Mouse (Mus musculus) heart, adult 8-10 months (tissue): ENCODE results near the gene Tpo. TPM values are rescaled to one million over a fixed set of nuclear protein-coding genes. Genes with fewer than 3 reads are reported as not detected.

Source experiments
- DNase-seq: peaks from one replicate; pipeline ENCODE4 v3.0.0; 2022; ENCODE audit warnings: low spot score
- total RNA-seq, 4 experiments: library from RNA; stranded (reverse); gene quantifications; 2 replicates each; pipeline ENCODE4 v1.2.4; 2022

Gene Tpo
- total RNA-seq: not detected

- no peak for DNase-seq
Measured at GRCm38 (mm10) chr12:30132524-30132923, at the start of gene Tpo. Gene Tpo, minus strand, starts transcription at chr12:30132624.

GRCm38 (mm10) chr12:30181721-30182120 lies 49.3 kb upstream of the Tpo start:
- no peak for DNase-seq

GRCm38 (mm10) chr12:30179623-30180022 lies 47.2 kb upstream of the Tpo start:
- no peak for DNase-seq

GRCm38 (mm10) chr12:30177966-30178365 lies 45.5 kb upstream of the Tpo start:
- DNase-seq: no peak

GRCm38 (mm10) chr12:30177529-30177928 lies 45.1 kb upstream of the Tpo start:
- no peak for DNase-seq

GRCm38 (mm10) chr12:30168491-30168890 lies 36.1 kb upstream of the Tpo start:
- peak; percentile 4 for DNase-seq

GRCm38 (mm10) chr12:30164538-30164937 lies 32.1 kb upstream of the Tpo start:
- DNase-seq: no peak

- no peak for DNase-seq
Measured at GRCm38 (mm10) chr12:30164005-30164404, 31.6 kb upstream of the Tpo start.

GRCm38 (mm10) chr12:30161731-30162406 lies 29.4 kb upstream of the Tpo start:
- DNase-seq: no peak

- peak; percentile 35 for DNase-seq
Measured at GRCm38 (mm10) chr12:30160475-30160874, 28.1 kb upstream of the Tpo start.

- no peak for DNase-seq
Measured at GRCm38 (mm10) chr12:30159788-30160187, 27.4 kb upstream of the Tpo start.

- no peak for DNase-seq
Measured at GRCm38 (mm10) chr12:30154079-30154673, 21.8 kb upstream of the Tpo start.

GRCm38 (mm10) chr12:30142085-30142484 lies 9.7 kb upstream of the Tpo start:
- DNase-seq: no peak

- DNase-seq: no peak
Measured at GRCm38 (mm10) chr12:30129411-30129716, 3.1 kb downstream of the Tpo start.

GRCm38 (mm10) chr12:30128561-30129410 lies 3.6 kb downstream of the Tpo start:
- DNase-seq: peak; percentile 49

GRCm38 (mm10) chr12:30122347-30122746 lies 10.1 kb downstream of the Tpo start:
- DNase-seq: no peak

GRCm38 (mm10) chr12:30112271-30112670 lies 20.2 kb downstream of the Tpo start:
- no peak for DNase-seq

- no peak for DNase-seq
Measured at GRCm38 (mm10) chr12:30109646-30110605, 22.5 kb downstream of the Tpo start.

GRCm38 (mm10) chr12:30102891-30103565 lies 29.4 kb downstream of the Tpo start:
- DNase-seq: no peak

- DNase-seq: peak; percentile 13
Measured at GRCm38 (mm10) chr12:30092081-30092480, 40.3 kb downstream of the Tpo start.

- DNase-seq: peak; percentile 8
Measured at GRCm38 (mm10) chr12:30083971-30084370, 48.5 kb downstream of the Tpo start.
